9 mouse cellular contexts compared by ENCODE assay signal in genomic region chr16:16224506-16224924, GRCm38 (mm10). TPM values are rescaled to one million over a fixed set of nuclear protein-coding genes. Genes with fewer than 3 reads are reported as not detected.
A peak's percentile ranks its signal among the peaks of the same experiment; 100 is the strongest.
DNase-seq lines count a peak whose midpoint lies in the region; ATAC-seq and TF ChIP-seq lines count a peak whose summit lies in the region.
"Had no signal": no experiment of that assay in that cellular context is flagged by ENCODE, and none has a peak within 500 bp of the region (broad histone marks: within the 10 kb centered on the region; RNA-seq: fewer than 3 reads in every experiment).

No protein-coding gene starts in this region.

- H3K4me3 ChIP-seq in midbrain, embryonic 11.5 days (ENCODE audit: low read depth, low read length), result no peak overlapping the region
- H3K4me3 ChIP-seq in midbrain, postnatal 0 days (ENCODE audit: low read depth, low read length), result no peak overlapping the region
- no peak overlapping the region for H3K4me3 ChIP-seq in embryonic facial prominence, embryonic 14.5 days (ENCODE audit: low read depth, low read length)
- no peak overlapping the region for H3K4me3 ChIP-seq in lung, embryonic 16.5 days (ENCODE audit: low read length)

- peak; percentile 85 for ATAC-seq in midbrain, embryonic 11.5 days (ENCODE audit: low FRiP score)
- ATAC-seq in midbrain, postnatal 0 days (ENCODE audit: low FRiP score), result no peak
- ATAC-seq in embryonic facial prominence, embryonic 14.5 days (ENCODE audit: low read depth), result peak; percentile 94
- peak; percentile 93 for ATAC-seq in lung, embryonic 16.5 days (ENCODE audit: low read depth)
- ATAC-seq in erythroblast, adult 5-6 weeks (replicated peaks; ENCODE audit: low FRiP score, poor library complexity, severe bottlenecking), result no peak

- DNase-seq in midbrain, embryonic 11.5 days (ENCODE audit: low spot score, missing footprints), result peak; percentile 85
- no peak for DNase-seq in midbrain, postnatal 0 days (ENCODE audit: low spot score)
- peak; percentile 82 for DNase-seq in embryonic facial prominence, embryonic 14.5 days (ENCODE audit: low spot score)
- peak; percentile 62 for DNase-seq in kidney, adult 11 months
- DNase-seq in frontal cortex, postnatal 10 days (ENCODE audit: low spot score in 2 of 2), result no peak
- DNase-seq in T-cell, adult 2 months (ENCODE audit: low spot score), result no peak

- no peaks in the 10 kb centered on the region for H3K27me3 ChIP-seq in midbrain, embryonic 11.5 days (ENCODE audit: control insufficient read depth, insufficient read depth, low read length)
- no peaks in the 10 kb centered on the region for H3K27me3 ChIP-seq in midbrain, postnatal 0 days (ENCODE audit: insufficient read depth, low read length)
- H3K27me3 ChIP-seq in embryonic facial prominence, embryonic 14.5 days (replicated peaks; ENCODE audit: control insufficient read depth, insufficient read depth, low read length), result no peaks in the 10 kb centered on the region
- H3K27me3 ChIP-seq in lung, embryonic 16.5 days (ENCODE audit: control insufficient read depth, insufficient read depth, low read depth, low read length), result no peaks in the 10 kb centered on the region

- no peak overlapping the region for H3K9ac ChIP-seq in midbrain, embryonic 11.5 days (ENCODE audit: low read length)
- no peak overlapping the region for H3K9ac ChIP-seq in midbrain, postnatal 0 days (replicated peaks; ENCODE audit: low read length, poor library complexity, severe bottlenecking)
- H3K9ac ChIP-seq in embryonic facial prominence, embryonic 14.5 days (ENCODE audit: low read depth, low read length), result no peak overlapping the region
- no peak overlapping the region for H3K9ac ChIP-seq in lung, embryonic 16.5 days (ENCODE audit: low read length)

- TF ChIP-seq CTCF in midbrain, postnatal 0 days (IDR thresholded peaks at IDR 0.05), result no peak

- H3K4me1 ChIP-seq in midbrain, embryonic 11.5 days (ENCODE audit: control insufficient read depth, insufficient read depth, low read length), result peaks cover 2% of the 10 kb centered on the region; the same call in 1 of the 2 replicates
- no peaks in the 10 kb centered on the region for H3K4me1 ChIP-seq in midbrain, postnatal 0 days (ENCODE audit: insufficient read depth, low read length)
- 0 out of 2 replicates have a peak, but pooled peaks cover 3% of the 10 kb centered on the region for H3K4me1 ChIP-seq in embryonic facial prominence, embryonic 14.5 days (ENCODE audit: control insufficient read depth, insufficient read depth, low read length)
- peaks cover 8% of the 10 kb centered on the region for H3K4me1 ChIP-seq in lung, embryonic 16.5 days (replicated peaks; ENCODE audit: control insufficient read depth, insufficient read depth, low read length)

- no peak overlapping the region for H3K4me2 ChIP-seq in midbrain, embryonic 11.5 days
- no peak overlapping the region for H3K4me2 ChIP-seq in midbrain, postnatal 0 days (ENCODE audit: low read depth, low read length, poor library complexity, severe bottlenecking)
- no peak overlapping the region for H3K4me2 ChIP-seq in embryonic facial prominence, embryonic 14.5 days (ENCODE audit: low read depth, low read length)
- no peak overlapping the region for H3K4me2 ChIP-seq in lung, embryonic 16.5 days (ENCODE audit: low read depth, low read length)

- no peak overlapping the region for H3K27ac ChIP-seq in midbrain, embryonic 11.5 days (ENCODE audit: low read depth, low read length)
- no peak overlapping the region for H3K27ac ChIP-seq in midbrain, postnatal 0 days (ENCODE audit: low read depth, low read length)
- peak overlapping the region; percentile 48; the same call in 1 of the 2 replicates for H3K27ac ChIP-seq in embryonic facial prominence, embryonic 14.5 days (replicated peaks; ENCODE audit: low read depth, low read length)
- peak overlapping the region; percentile 44; the same call in 1 of the 2 replicates for H3K27ac ChIP-seq in lung, embryonic 16.5 days (ENCODE audit: low read length)
- H3K27ac ChIP-seq: macrophage had no signal

- no peaks in the 10 kb centered on the region for H3K9me3 ChIP-seq in midbrain, embryonic 11.5 days (ENCODE audit: control insufficient read depth, low read length)
- no peaks in the 10 kb centered on the region for H3K9me3 ChIP-seq in midbrain, postnatal 0 days (ENCODE audit: low read length)
- no peaks in the 10 kb centered on the region for H3K9me3 ChIP-seq in embryonic facial prominence, embryonic 14.5 days (ENCODE audit: control insufficient read depth, low read length)
- no peaks in the 10 kb centered on the region for H3K9me3 ChIP-seq in lung, embryonic 16.5 days (ENCODE audit: control insufficient read depth, low read length)

- 27% methylated on average over 4 of the region's 4 CpGs for WGBS in midbrain, embryonic 11.5 days
- WGBS in midbrain, postnatal 0 days, result 33% methylated on average over 4 of the region's 4 CpGs
- WGBS in embryonic facial prominence, embryonic 14.5 days, result 43% methylated on average over 4 of the region's 4 CpGs
- WGBS in lung, embryonic 16.5 days, result 7% methylated on average over 4 of the region's 4 CpGs

- no peaks in the 10 kb centered on the region for H3K36me3 ChIP-seq in midbrain, embryonic 11.5 days (ENCODE audit: control insufficient read depth, insufficient read depth, low read length)
- H3K36me3 ChIP-seq in midbrain, postnatal 0 days (ENCODE audit: insufficient read depth, low read length), result no peaks in the 10 kb centered on the region
- no peaks in the 10 kb centered on the region for H3K36me3 ChIP-seq in embryonic facial prominence, embryonic 14.5 days (ENCODE audit: control insufficient read depth, insufficient read depth, low read length)
- H3K36me3 ChIP-seq in lung, embryonic 16.5 days (ENCODE audit: control insufficient read depth, insufficient read depth, low read length), result no peaks in the 10 kb centered on the region; the same call in 1 of the 2 replicates

RNA-seq across cellular contexts. Expression of gene Pkp2, which starts 11.4 kb away (rescaled TPM):
- 4.2 and 5.5 TPM in 2 replicates for polyA plus RNA-seq in midbrain, embryonic 11.5 days (2014; fragmentation: Nextera tagmentation; extraction: Ambion mirVana)
- total RNA-seq in midbrain, postnatal 0 days (2014; rRNA removed), result 1.9 and 2.9 TPM in 2 replicates
- 0.94 and 1.2 TPM in 2 replicates for polyA plus RNA-seq in midbrain, postnatal 0 days (2015; fragmentation: Nextera tagmentation; extraction: Ambion mirVana)
- 3.7 and 4.6 TPM in 2 replicates for polyA plus RNA-seq in embryonic facial prominence, embryonic 14.5 days (2014; fragmentation: Nextera tagmentation; extraction: Ambion mirVana)
- polyA plus RNA-seq in lung, embryonic 16.5 days (2015; fragmentation: Nextera tagmentation; extraction: Ambion mirVana), result 11.9 and 12.9 TPM in 2 replicates
- not detected in 2 replicates for total RNA-seq in erythroblast, adult 5-6 weeks (2015; ENCODE audit: low replicate concordance)
- total RNA-seq in erythroblast, adult 5-6 weeks (2017; ENCODE audit: low replicate concordance), result 0.09 TPM in 1 of 2 replicates, not detected in the other

Comparison
In these comparisons a context has a peak if more than half of its experiments do, and no peak if none do; other contexts are left out.
1. ATAC-seq: peak in midbrain, embryonic 11.5 days (single experiment), embryonic facial prominence, embryonic 14.5 days (single experiment) and lung, embryonic 16.5 days (single experiment); none in midbrain, postnatal 0 days (single experiment) and erythroblast, adult 5-6 weeks (single experiment).
2. DNase-seq: peak in midbrain, embryonic 11.5 days (single experiment), embryonic facial prominence, embryonic 14.5 days (single experiment) and kidney, adult 11 months (single experiment); none in midbrain, postnatal 0 days (single experiment), frontal cortex, postnatal 10 days (0 of 2) and T-cell, adult 2 months (single experiment).
3. H3K27ac ChIP-seq: peak in embryonic facial prominence, embryonic 14.5 days (single experiment) and lung, embryonic 16.5 days (single experiment); none in midbrain, embryonic 11.5 days (single experiment) and midbrain, postnatal 0 days (single experiment).